Mouse (Mus musculus): ENCODE results near the gene Ism1. TPM values are rescaled to one million over a fixed set of nuclear protein-coding genes. Genes with fewer than 3 reads are reported as not detected.

Ism1 gene
- polyA plus RNA-seq, 1 experiment from 2014 or later = 8.2 TPM

DNA sequence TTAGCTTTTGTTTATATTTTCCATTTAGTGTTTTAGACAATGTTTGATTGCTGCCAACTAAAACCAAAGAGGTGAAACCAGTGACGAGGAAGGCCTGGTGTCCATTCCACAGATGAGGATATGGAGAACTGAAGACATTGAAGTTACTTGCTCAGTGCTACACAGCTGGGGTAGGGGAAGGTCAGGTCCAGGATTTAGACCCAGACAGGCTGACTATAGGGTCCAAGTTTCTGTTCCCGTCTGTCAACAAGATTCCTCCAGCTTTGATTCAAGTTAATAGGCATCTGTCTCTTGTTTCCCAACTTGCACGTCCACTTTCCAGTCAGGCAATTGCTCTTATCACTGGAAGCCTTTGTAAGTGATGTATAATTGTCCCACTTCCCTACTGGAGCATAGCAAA, 4.6 kb downstream of the Ism1 start:
- H3K4me2 ChIP-seq (replicated peaks) = no peak overlapping the region
- ATAC-seq (ENCODE audit: low FRiP score, low read depth) = no peak

DNA sequence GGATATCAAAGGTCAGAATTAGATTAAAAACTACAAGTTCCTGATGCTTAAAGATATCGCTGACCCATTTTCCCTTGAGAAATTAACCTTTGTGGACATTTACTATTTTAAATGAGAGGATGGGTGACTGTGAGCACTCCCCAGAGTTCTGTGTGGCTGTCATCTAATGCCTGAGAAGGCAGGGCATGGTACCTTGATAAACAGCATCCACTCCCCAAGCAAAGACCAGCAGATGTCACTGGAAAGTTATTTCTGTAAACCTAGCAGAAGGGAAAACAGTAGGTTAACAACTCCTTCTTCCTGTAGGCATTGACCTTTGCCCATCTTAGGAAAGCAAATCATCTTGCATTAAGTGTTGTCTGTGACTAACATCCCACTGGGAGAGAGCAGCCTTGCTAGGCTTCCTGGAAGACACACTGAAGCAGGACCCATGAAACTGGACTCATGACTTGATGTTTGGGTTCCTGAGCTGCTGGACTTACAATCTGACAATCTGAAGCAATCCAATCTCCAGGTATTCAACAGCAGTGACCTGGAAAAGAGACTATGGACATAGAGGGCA, 11.5 kb downstream of the Ism1 start:
- Histone ChIP-seq H3K27ac (no peak overlapping the region), H3K9ac (no peak overlapping the region), H3K4me3 (no peak overlapping the region), H3K36me3 (no peaks in the 10 kb centered on the region), H3K4me2 (replicated peaks) (no peak overlapping the region), H3K27me3 (no peaks in the 10 kb centered on the region), H3K4me1 (peaks cover 6% of the 10 kb centered on the region; the same call in 1 of the 2 replicates), H3K9me3 (no peaks in the 10 kb centered on the region)
- ATAC-seq (ENCODE audit: low FRiP score, low read depth) = no peak
- WGBS = 79% methylated on average over 1 of the region's 1 CpGs

More for the DNA sequence above, 4.6 kb downstream of the Ism1 start:
- peaks cover 25% of the 10 kb centered on the region; the same call in 1 of the 2 replicates for H3K4me1 ChIP-seq
- no peaks in the 10 kb centered on the region for H3K27me3 ChIP-seq
- H3K9me3 ChIP-seq = no peaks in the 10 kb centered on the region
- H3K4me3 ChIP-seq = no peak overlapping the region
- no peak overlapping the region for H3K9ac ChIP-seq
- H3K27ac ChIP-seq = no peak overlapping the region
- WGBS = 54% methylated on average over 3 of the region's 3 CpGs
- no peaks in the 10 kb centered on the region for H3K36me3 ChIP-seq

DNA sequence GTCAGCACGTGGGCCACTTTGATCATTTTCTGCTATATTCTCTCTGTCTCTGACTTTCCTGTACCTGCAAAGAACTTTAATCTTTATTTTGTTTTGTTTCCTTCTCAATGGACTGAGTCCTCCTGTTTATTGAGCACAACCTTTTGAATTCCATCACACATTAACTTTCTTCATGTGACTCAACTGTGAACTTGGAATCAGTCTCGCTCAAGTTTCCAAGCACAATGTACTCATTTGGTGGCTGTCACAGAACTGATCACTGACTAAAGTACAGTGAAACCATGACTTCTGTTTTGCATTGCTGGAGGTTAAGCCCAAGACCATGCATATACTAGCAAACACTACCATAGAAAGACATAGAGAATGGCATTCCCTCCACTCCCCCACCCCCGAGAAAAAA, 15.5 kb downstream of the Ism1 start:
- ATAC-seq (ENCODE audit: low FRiP score, low read depth) = no peak
- 94% methylated on average over 3 of the region's 3 CpGs for WGBS
- no peak overlapping the region for H3K4me3 ChIP-seq
- no peaks in the 10 kb centered on the region for H3K9me3 ChIP-seq
- no peak overlapping the region for H3K27ac ChIP-seq
- peaks cover 6% of the 10 kb centered on the region; the same call in 1 of the 2 replicates for H3K4me1 ChIP-seq
- H3K27me3 ChIP-seq = no peaks in the 10 kb centered on the region
- H3K4me2 ChIP-seq (replicated peaks) = no peak overlapping the region
- no peaks in the 10 kb centered on the region for H3K36me3 ChIP-seq
- no peak overlapping the region for H3K9ac ChIP-seq

DNA sequence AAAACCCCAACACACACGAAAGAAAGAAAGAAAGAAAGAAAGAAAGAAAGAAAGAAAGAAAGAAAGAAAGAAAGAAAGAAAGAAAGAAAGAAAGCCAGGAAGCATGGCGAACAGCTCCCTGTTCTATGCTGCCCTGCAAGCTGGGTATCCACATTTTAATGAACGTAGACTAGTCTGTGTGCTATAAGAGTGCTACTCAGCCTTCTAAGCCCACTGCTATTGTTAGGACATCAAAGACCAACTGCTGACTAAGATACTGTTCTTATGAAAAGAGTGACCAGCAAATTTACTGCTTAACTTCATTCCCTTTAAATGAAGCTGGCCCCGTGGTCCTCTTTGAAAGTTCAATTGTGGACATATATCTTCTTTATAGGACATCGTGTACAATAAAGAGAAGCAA, 16.7 kb downstream of the Ism1 start:
- WGBS = 66% methylated on average over 5 of the region's 5 CpGs
- no peak overlapping the region for H3K27ac ChIP-seq
- H3K9me3 ChIP-seq = no peaks in the 10 kb centered on the region
- H3K4me1 ChIP-seq = peaks cover 6% of the 10 kb centered on the region; the same call in 1 of the 2 replicates
- no peak for ATAC-seq (ENCODE audit: low FRiP score, low read depth)
- H3K27me3 ChIP-seq = no peaks in the 10 kb centered on the region
- H3K4me3 ChIP-seq = no peak overlapping the region
- H3K9ac ChIP-seq = no peak overlapping the region
- no peak overlapping the region for H3K4me2 ChIP-seq (replicated peaks)
- H3K36me3 ChIP-seq = no peaks in the 10 kb centered on the region

DNA sequence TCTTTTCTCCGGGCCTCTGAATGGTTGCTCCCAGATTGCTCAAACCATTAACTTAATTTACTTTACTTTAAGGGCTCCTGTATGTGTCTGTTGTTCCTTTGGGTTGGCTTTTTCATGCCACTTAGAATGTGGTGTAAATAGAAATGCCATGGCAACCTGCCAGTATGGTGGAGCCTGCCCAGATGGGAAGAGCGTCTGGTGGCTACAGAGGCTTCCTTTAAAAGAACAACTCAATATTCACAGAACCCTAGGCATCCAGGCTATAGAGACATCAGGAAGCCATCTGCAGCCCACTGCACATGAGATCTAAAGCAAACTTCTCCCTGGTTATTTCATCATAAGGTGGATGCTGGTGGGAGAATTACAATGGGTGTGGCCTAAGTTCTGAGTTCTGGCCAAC, 18.6 kb downstream of the Ism1 start:
- peak; percentile 51; the same call in 1 of the 2 replicates for ATAC-seq (ENCODE audit: low FRiP score, low read depth)
- Histone ChIP-seq H3K27ac (no peak overlapping the region), H3K9me3 (peaks cover 8% of the 10 kb centered on the region; the same call in 1 of the 2 replicates), H3K36me3 (peaks cover 9% of the 10 kb centered on the region), H3K4me1 (peaks cover 2% of the 10 kb centered on the region; the same call in 1 of the 2 replicates), H3K27me3 (no peaks in the 10 kb centered on the region), H3K9ac (no peak overlapping the region), H3K4me3 (no peak overlapping the region), H3K4me2 (replicated peaks) (no peak overlapping the region)
- WGBS = 36% methylated on average over 2 of the region's 2 CpGs

DNA sequence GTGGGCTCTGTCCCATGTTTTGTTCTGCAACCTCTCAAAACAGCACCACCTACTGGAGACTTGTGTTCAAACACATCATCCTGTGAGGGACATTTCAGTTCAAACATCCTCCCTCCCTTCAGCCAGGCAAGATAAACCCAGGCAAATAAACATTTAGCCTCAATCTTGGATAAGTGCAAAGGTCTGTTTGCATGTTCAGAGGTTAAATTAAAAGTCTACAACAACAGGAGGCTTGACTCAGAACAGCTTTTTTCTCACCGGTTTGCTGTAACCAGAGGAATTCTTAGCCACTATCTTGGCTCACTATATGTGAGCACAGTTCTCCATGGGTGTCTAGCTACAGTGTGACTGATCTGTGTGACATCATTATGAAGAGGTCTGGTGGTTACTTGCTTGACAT, 22.6 kb downstream of the Ism1 start:
- no peak overlapping the region for H3K4me2 ChIP-seq (replicated peaks)
- ATAC-seq (ENCODE audit: low FRiP score, low read depth) = no peak
- H3K9me3 ChIP-seq = peaks cover 8% of the 10 kb centered on the region; the same call in 1 of the 2 replicates
- no peak overlapping the region for H3K9ac ChIP-seq
- no peaks in the 10 kb centered on the region for H3K27me3 ChIP-seq
- peaks cover 9% of the 10 kb centered on the region for H3K36me3 ChIP-seq
- no peak overlapping the region for H3K27ac ChIP-seq
- no peak overlapping the region for H3K4me3 ChIP-seq
- H3K4me1 ChIP-seq = peaks cover 2% of the 10 kb centered on the region
- WGBS = 89% methylated on average over 1 of the region's 1 CpGs

DNA sequence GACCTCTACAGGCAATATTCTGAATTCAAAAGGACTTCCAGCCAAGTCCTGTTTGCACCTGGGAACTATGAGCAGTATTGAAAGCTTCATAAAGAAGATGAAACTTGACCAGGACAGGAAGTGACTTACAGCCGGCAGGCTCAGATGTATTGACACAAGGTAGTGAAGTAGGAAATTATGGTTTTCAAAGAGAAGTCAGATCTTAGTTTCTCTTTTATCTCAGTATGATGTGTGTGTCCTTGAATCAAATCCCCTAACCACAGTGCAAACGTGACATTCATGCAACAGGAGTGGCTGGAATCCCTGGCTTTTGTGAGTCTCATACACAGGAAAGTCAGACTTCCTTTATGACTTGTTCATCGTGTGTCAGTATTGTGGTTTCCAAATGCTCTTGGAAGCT, 27.0 kb downstream of the Ism1 start:
- H3K27me3 ChIP-seq = no peaks in the 10 kb centered on the region
- ATAC-seq (ENCODE audit: low FRiP score, low read depth) = no peak; the same call in 1 of the 2 replicates
- no peak overlapping the region for H3K27ac ChIP-seq
- H3K9ac ChIP-seq = no peak overlapping the region
- H3K4me2 ChIP-seq (replicated peaks) = no peak overlapping the region
- no peak overlapping the region for H3K4me3 ChIP-seq
- peaks cover 9% of the 10 kb centered on the region for H3K36me3 ChIP-seq
- peaks cover 2% of the 10 kb centered on the region; the same call in 1 of the 2 replicates for H3K4me1 ChIP-seq
- peaks cover 8% of the 10 kb centered on the region; the same call in 1 of the 2 replicates for H3K9me3 ChIP-seq
- WGBS = 54% methylated on average over 3 of the region's 3 CpGs

DNA sequence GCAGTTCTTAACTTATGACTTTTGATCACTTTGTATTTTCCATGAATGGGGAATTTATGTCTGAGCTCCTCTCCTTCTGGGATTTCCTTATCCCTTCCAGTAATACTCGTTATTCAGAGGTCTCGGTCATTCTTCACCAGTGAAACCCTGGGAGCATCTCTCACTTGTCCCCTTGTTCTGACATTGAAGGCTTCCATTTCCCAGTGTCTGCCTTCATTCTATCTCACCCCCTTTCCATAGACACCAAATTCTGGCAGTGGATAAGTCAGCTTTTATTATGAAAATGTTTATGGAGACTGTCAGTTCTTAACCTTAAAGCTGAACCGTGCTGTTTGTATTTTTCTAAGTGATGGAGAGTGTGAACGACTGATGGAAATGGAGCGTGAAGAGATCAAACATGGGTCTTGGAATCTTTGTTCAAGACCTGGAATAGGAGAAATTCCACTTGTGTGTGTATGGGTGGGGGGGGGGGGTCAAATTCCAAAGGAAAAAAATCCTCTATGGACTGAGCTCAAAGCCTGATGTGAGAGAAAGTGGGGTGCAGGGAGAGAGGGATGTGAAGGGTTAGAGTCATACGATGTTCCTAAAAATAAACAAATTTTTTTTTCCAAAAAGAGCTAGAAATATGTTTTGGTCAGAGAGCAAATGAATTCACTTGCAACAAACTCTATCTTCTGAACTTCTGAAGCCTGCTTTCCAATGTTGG, 30.4 kb downstream of the Ism1 start:
- H3K27ac ChIP-seq = no peak overlapping the region
- no peaks in the 10 kb centered on the region for H3K27me3 ChIP-seq
- H3K9me3 ChIP-seq = no peaks in the 10 kb centered on the region
- H3K36me3 ChIP-seq = no peaks in the 10 kb centered on the region
- H3K4me3 ChIP-seq = no peak overlapping the region
- H3K9ac ChIP-seq = no peak overlapping the region
- ATAC-seq (ENCODE audit: low FRiP score, low read depth) = no peak
- H3K4me1 ChIP-seq = peaks cover 2% of the 10 kb centered on the region; the same call in 1 of the 2 replicates
- 81% methylated on average over 6 of the region's 6 CpGs for WGBS
- no peak overlapping the region for H3K4me2 ChIP-seq (replicated peaks)

DNA sequence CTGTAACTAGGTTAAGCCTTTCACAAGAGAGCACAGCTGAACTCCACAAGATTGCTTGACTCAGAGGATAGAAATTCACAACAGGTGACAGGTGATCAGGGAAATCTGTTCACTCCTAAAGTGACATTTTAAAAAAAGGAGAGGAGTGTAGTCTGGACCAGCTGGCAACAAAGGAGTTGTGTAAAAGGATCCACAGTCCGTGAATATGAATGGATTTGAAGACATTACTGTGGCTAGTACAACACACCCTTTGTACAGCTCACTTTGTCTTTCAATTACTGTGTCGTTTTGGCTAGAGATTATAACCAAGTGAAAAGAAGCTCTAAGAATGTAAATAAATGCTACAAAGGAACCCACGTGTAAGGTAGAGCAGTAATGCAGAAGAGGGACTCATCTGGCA, 33.7 kb downstream of the Ism1 start:
- no peak overlapping the region for H3K4me2 ChIP-seq (replicated peaks)
- no peaks in the 10 kb centered on the region for H3K36me3 ChIP-seq
- H3K27ac ChIP-seq = no peak overlapping the region
- 56% methylated on average over 3 of the region's 3 CpGs for WGBS
- H3K9me3 ChIP-seq = no peaks in the 10 kb centered on the region
- no peak for ATAC-seq (ENCODE audit: low FRiP score, low read depth)
- no peaks in the 10 kb centered on the region for H3K4me1 ChIP-seq
- no peaks in the 10 kb centered on the region for H3K27me3 ChIP-seq
- H3K4me3 ChIP-seq = no peak overlapping the region
- no peak overlapping the region for H3K9ac ChIP-seq

DNA sequence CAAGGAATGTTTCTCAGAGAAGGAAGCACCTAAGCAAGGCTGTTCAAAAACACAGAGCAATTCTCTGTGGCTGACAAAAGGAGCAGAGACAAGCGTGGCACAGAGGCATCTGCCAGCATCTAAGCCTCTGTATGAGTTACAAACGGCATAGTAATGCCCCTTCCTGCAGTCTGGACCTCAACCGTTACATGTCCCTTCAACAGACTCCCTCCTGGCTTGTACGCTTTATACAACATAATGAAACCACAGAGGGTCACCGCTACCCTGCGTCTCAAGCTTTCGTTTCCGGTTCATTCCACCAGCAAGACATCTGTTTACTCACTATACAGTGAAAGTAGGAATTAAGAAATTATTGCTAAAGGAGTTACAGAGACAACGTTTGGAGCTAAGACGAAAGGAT, 34.1 kb downstream of the Ism1 start:
- no peak for ATAC-seq (ENCODE audit: low FRiP score, low read depth)
- 83% methylated on average over 10 of the region's 10 CpGs for WGBS

DNA sequence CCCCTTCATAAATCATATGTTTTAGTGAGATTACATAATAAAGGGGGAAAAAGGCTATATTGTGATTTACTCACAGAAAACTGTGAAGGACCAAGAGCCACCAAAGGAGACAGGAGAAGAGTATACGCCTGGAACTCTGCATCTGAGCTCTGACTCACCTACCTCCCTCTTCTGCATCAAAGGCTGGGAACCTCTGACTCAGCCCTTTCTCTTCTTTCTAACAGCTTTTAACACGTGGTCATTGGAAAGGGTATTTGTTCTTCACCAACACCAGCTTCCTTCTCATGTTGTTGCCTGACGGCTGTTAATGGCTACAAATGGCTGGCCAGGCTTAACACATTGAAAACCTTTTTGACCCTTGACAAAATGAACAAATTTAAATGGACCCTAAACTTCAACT, 36.2 kb downstream of the Ism1 start:
- 43% methylated on average over 3 of the region's 3 CpGs for WGBS
- Histone ChIP-seq H3K4me1 (no peaks in the 10 kb centered on the region), H3K4me3 (no peak overlapping the region), H3K27me3 (no peaks in the 10 kb centered on the region), H3K27ac (no peak overlapping the region), H3K36me3 (no peaks in the 10 kb centered on the region), H3K9ac (no peak overlapping the region), H3K4me2 (replicated peaks) (no peak overlapping the region), H3K9me3 (0 out of 2 replicates have a peak, but pooled peaks cover 2% of the 10 kb centered on the region)
- ATAC-seq (ENCODE audit: low FRiP score, low read depth) = no peak

More for the DNA sequence above, 34.1 kb downstream of the Ism1 start:
- H3K4me2 ChIP-seq (replicated peaks) = no peak overlapping the region
- 0 out of 2 replicates have a peak, but pooled peaks cover 2% of the 10 kb centered on the region for H3K9me3 ChIP-seq
- H3K27ac ChIP-seq = no peak overlapping the region
- H3K4me1 ChIP-seq = no peaks in the 10 kb centered on the region
- H3K4me3 ChIP-seq = no peak overlapping the region
- no peaks in the 10 kb centered on the region for H3K27me3 ChIP-seq
- no peaks in the 10 kb centered on the region for H3K36me3 ChIP-seq
- H3K9ac ChIP-seq = no peak overlapping the region

DNA sequence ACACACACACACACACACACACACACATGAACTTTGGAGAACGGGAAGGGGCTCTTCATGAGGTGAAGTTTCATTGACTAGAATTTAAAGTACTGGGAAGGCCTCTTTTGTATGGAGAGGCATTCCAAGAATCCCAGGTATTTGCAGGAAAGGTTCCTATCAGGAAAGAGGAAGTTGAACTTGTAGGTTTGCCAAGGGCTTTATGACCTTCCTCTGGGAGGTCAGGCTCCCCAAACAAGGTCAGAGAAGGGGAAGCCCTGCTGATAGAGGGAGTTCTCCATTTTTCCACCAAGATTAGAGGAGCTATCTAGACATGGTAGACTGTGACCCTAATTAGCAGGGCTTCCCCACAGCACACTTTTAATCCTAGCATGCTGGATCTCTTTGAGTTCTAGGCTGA, 39.8 kb downstream of the Ism1 start:
- no peak for ATAC-seq (ENCODE audit: low FRiP score, low read depth)
- 0 out of 2 replicates have a peak, but pooled peaks cover 2% of the 10 kb centered on the region for H3K9me3 ChIP-seq
- 59% methylated on average over 1 of the region's 1 CpGs for WGBS

More for the DNA sequence above, 39.8 kb downstream of the Ism1 start:
- Histone ChIP-seq H3K4me2 (replicated peaks) (no peak overlapping the region), H3K4me3 (no peak overlapping the region), H3K4me1 (no peaks in the 10 kb centered on the region), H3K36me3 (no peaks in the 10 kb centered on the region), H3K9ac (no peak overlapping the region), H3K27me3 (no peaks in the 10 kb centered on the region), H3K27ac (no peak overlapping the region)
